Mouse (Mus musculus): ENCODE results near the gene Appl2. TPM values are rescaled to one million over a fixed set of nuclear protein-coding genes. Genes with fewer than 3 reads are reported as not detected.

Gene Appl2
- polyA plus RNA-seq, 3 experiments from 2014 or later = 4.7 to 5.7 (median 4.8) TPM

GRCm38 (mm10) chr10:83563005-83563404 lies 85.5 kb downstream of the Appl2 start:
- ATAC-seq = no peak

Other genes with a start within 250 kb of the Appl2 start
- not detected for gene Aldh1l2, start 114.6 kb downstream of the Appl2 start, polyA plus RNA-seq (2017; shearing (Covaris generic))
- gene Washc4, start 105.0 kb downstream of the Appl2 start, polyA plus RNA-seq (2017; shearing (Covaris generic)) = 10 to 100 TPM; 25.8 to 28.8 (median 26.2) TPM
- gene 1500009L16Rik, start 74.1 kb upstream of the Appl2 start, polyA plus RNA-seq (2017; shearing (Covaris generic)) = 10 to 100 TPM in 1 of 3 experiments, 1 to 10 TPM in 2; 1.8 to 38.5 (median 2.7) TPM

Measured in inflammation-experienced regulatory T-cells, adult 6 months (primary cell).